Comparison of ENCODE assay signal across 22 mouse cellular contexts in the genomic region with DNA sequence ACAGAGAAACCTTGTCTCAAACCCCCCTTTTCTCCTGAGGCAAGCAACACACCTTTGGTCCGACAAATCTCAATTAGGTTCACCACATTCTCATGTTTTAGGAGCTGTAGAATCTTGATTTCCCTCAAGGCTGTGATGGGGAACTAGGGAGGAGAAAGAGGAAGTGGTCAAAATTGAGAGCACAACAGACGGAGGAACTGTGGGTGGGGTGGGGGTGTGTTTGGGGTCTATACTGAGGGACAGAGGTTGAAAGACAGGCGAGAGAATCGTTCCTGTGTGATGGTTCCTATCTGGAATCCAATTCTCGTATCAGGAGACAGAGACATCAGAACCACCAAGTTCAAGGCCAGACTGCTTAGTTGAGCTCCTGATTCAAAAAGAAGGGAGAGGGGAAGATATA. TPM values are rescaled to one million over a fixed set of nuclear protein-coding genes. Genes with fewer than 3 reads are reported as not detected.
DNase-seq lines count a peak whose midpoint lies in the region; ATAC-seq and TF ChIP-seq lines count a peak whose summit lies in the region.
"Had no signal": no experiment of that assay in that cellular context is flagged by ENCODE, and none has a peak within 500 bp of the region (broad histone marks: within the 10 kb centered on the region; RNA-seq: fewer than 3 reads in every experiment).

No protein-coding gene starts in this region.

- H3K9me3 ChIP-seq in heart, embryonic 11.5 days (replicated peaks; ENCODE audit: control insufficient read depth, low read length), result no peaks in the 10 kb centered on the region
- H3K9me3 ChIP-seq in MEL (replicated peaks; ENCODE audit: insufficient read depth, low read length), result no peaks in the 10 kb centered on the region
- H3K9me3 ChIP-seq in liver, embryonic 15.5 days (replicated peaks), result no peaks in the 10 kb centered on the region
- H3K9me3 ChIP-seq: embryonic facial prominence, embryonic 10.5 days; neural tube, embryonic 15.5 days had no signal

- H3K4me2 ChIP-seq in heart, embryonic 11.5 days, result no peak overlapping the region
- H3K4me2 ChIP-seq in liver, embryonic 15.5 days, result peak overlapping the region; percentile 18

- H3K27ac ChIP-seq in heart, embryonic 11.5 days (ENCODE audit: low read depth, low read length), result no peak overlapping the region
- H3K27ac ChIP-seq in MEL (ENCODE audit: control insufficient read depth, low read depth, low read length), result no peak overlapping the region
- H3K27ac ChIP-seq in liver, embryonic 15.5 days (replicated peaks), result no peak overlapping the region; the same call in 1 of the 2 replicates
- H3K27ac ChIP-seq: embryonic facial prominence, embryonic 10.5 days; neural tube, embryonic 15.5 days had no signal

- 88% methylated on average over 5 of the region's 5 CpGs for WGBS in heart, embryonic 11.5 days (ENCODE audit: insufficient replicate concordance)
- WGBS in liver, embryonic 15.5 days (ENCODE audit: insufficient replicate concordance), result 38% methylated on average over 5 of the region's 5 CpGs

- DNase-seq in heart, adult 11 months, result peak; percentile 96
- DNase-seq in spleen, adult 18-20 months, result peak; percentile 43 to 51
- no peak for DNase-seq in spleen, adult 12 weeks (ENCODE audit: low spot score)
- peak; percentile 87 for DNase-seq in MEL (ENCODE audit: low read depth, low spot score)
- DNase-seq in adrenal gland, adult 2 months, result no peak
- DNase-seq in thymus, postnatal 14 days, result no peak
- DNase-seq: adrenal gland, postnatal 25 days; cerebellum, adult 8-10 months; gastrocnemius, postnatal 14 days; heart, postnatal 10 days; kidney, adult 18-20 months; left cerebral cortex, postnatal 4 days; right cerebral cortex, postnatal 25 days; thymus, adult 2 months had no signal

- TF ChIP-seq RAD21 in MEL (IDR thresholded peaks at IDR 0.05; ENCODE audit: low read depth, low read length), result no peak

- no peak overlapping the region for H3K9ac ChIP-seq in heart, embryonic 11.5 days (ENCODE audit: low read depth, low read length)
- no peak overlapping the region for H3K9ac ChIP-seq in MEL (ENCODE audit: control insufficient read depth, low read depth, low read length, poor library complexity, severe bottlenecking)
- H3K9ac ChIP-seq in liver, embryonic 15.5 days, result no peak overlapping the region
- H3K9ac ChIP-seq: neural tube, embryonic 15.5 days had no signal

- peaks cover 22% of the 10 kb centered on the region for H3K4me1 ChIP-seq in heart, embryonic 11.5 days (ENCODE audit: control insufficient read depth, insufficient read depth, low read length)
- peaks cover 14 to 33% of the 10 kb centered on the region in 2 experiments for H3K4me1 ChIP-seq in MEL (ENCODE audit: control insufficient read depth in 1 of 2, insufficient read depth in 2 of 2, low read length in 2 of 2)
- H3K4me1 ChIP-seq in liver, embryonic 15.5 days (replicated peaks), result peaks cover 58% of the 10 kb centered on the region

- no peak overlapping the region for H3K4me3 ChIP-seq in heart, embryonic 11.5 days (ENCODE audit: low read depth, low read length)
- H3K4me3 ChIP-seq in MEL (ENCODE audit: control insufficient read depth in 1 of 2, insufficient read depth in 1 of 2, low read depth in 2 of 2, low read length in 2 of 2), result no peak overlapping the region
- no peak overlapping the region; the same call in 1 of the 2 replicates for H3K4me3 ChIP-seq in liver, embryonic 15.5 days (replicated peaks)

- no peak for TF ChIP-seq POLR2A in MEL (IDR thresholded peaks at IDR 0.05; ENCODE audit: control insufficient read depth in 1 of 2, insufficient read depth in 1 of 2, low read depth in 1 of 2, low read length in 2 of 2, poor library complexity in 1 of 2)

- TF ChIP-seq EP300 in MEL (IDR thresholded peaks at IDR 0.05; ENCODE audit: low read depth in 1 of 2, low read length in 2 of 2), result peak; percentile 48 to 53; a peak in 2 of 4 replicates

- peaks cover 34% of the 10 kb centered on the region for H3K79me2 ChIP-seq in MEL (ENCODE audit: control insufficient read depth, insufficient read depth, low read length, poor library complexity)

- no peak for TF ChIP-seq CTCF in MEL (IDR thresholded peaks at IDR 0.05 in 2 of 3, conservative IDR thresholded peaks at IDR 0.05 in 1 of 3; ENCODE audit: control insufficient read depth in 1 of 3, insufficient read depth in 1 of 3, low read depth in 2 of 3, low read length in 3 of 3, poor library complexity in 1 of 3, severe bottlenecking in 1 of 3)

- peaks cover 36% of the 10 kb centered on the region for H3K36me3 ChIP-seq in heart, embryonic 11.5 days (ENCODE audit: control insufficient read depth, insufficient read depth, low read length)
- H3K36me3 ChIP-seq in MEL (ENCODE audit: control insufficient read depth in 1 of 2, insufficient read depth in 2 of 2, low read length in 2 of 2), result peaks cover 14 to 33% of the 10 kb centered on the region in 2 experiments
- H3K36me3 ChIP-seq in liver, embryonic 15.5 days (replicated peaks), result peaks cover 62% of the 10 kb centered on the region

- no peak for ATAC-seq in heart, embryonic 11.5 days (replicated peaks; ENCODE audit: insufficient number of reproducible peaks, low FRiP score, low TSS enrichment)
- no peak for ATAC-seq in liver, embryonic 15.5 days (ENCODE audit: insufficient read depth)
- ATAC-seq: midbrain, embryonic 16.5 days had no signal

- no peaks in the 10 kb centered on the region for H3K27me3 ChIP-seq in heart, embryonic 11.5 days (ENCODE audit: control insufficient read depth, insufficient read depth, low read length)
- H3K27me3 ChIP-seq in MEL (ENCODE audit: control insufficient read depth in 1 of 2, insufficient read depth in 2 of 2, low read length in 2 of 2), result no peaks in the 10 kb centered on the region
- no peaks in the 10 kb centered on the region for H3K27me3 ChIP-seq in liver, embryonic 15.5 days
- H3K27me3 ChIP-seq: neural tube, embryonic 15.5 days had no signal

TF ChIP-seq in MEL, 35 proteins besides CTCF, POLR2A, EP300 and RAD21:
- TF ChIP-seq SIN3A (IDR thresholded peaks at IDR 0.05; ENCODE audit: low read length), result peak; percentile 39; the same call in 1 of the 2 replicates
- no peak for TF ChIP-seq ZNF384 (IDR thresholded peaks at IDR 0.05; ENCODE audit: low read depth, low read length)
- 0 out of 2 replicates have a peak, but pooled peaks have one; percentile 11 for TF ChIP-seq ELF1 (IDR thresholded peaks at IDR 0.05; ENCODE audit: low read depth, low read length)
- TF ChIP-seq RCOR1 (IDR thresholded peaks at IDR 0.05; ENCODE audit: low read depth, low read length), result peak; percentile 87
- peak; percentile 58; the same call in 1 of the 2 replicates for TF ChIP-seq ETS1 (IDR thresholded peaks at IDR 0.05; ENCODE audit: low read depth, low read length)
- peak; percentile 29; the same call in 1 of the 2 replicates for TF ChIP-seq GATA1 (IDR thresholded peaks at IDR 0.05; ENCODE audit: low read depth, low read length)
- TF ChIP-seq MYB (IDR thresholded peaks at IDR 0.05; ENCODE audit: low read depth, low read length), result no peak

RNA-seq across cellular contexts. Expression of gene Cdk9, which starts 2.5 kb away (rescaled TPM):
- 53.8 and 61.2 TPM in 2 replicates for polyA plus RNA-seq in heart, embryonic 11.5 days (2014; fragmentation: Nextera tagmentation; extraction: Ambion mirVana)
- 30.9 and 37.7 TPM in 2 replicates for total RNA-seq in MEL (2012; rRNA removed)
- 100 to 1,000 TPM in 1 of 2 experiments, not detected in 1; 125 TPM for polyA plus RNA-seq in MEL (2012; ENCODE audit: insufficient read depth in 1 of 2, insufficient read length in 2 of 2, low read depth in 1 of 2, low replicate concordance in 2 of 2, missing spikeins in 1 of 2)
- 48.3 and 49.6 TPM in 2 replicates for polyA plus RNA-seq in liver, embryonic 15.5 days (2015; fragmentation: Nextera tagmentation; extraction: Ambion mirVana)
- total RNA-seq in adrenal gland, adult 2 months (2021), result 10 to 100 TPM; 69.7 to 74.7 TPM
- 131 and 132 TPM in 2 replicates for polyA plus RNA-seq in adrenal gland, adult 2 months (2012; rRNA removed)

RNA-seq across cellular contexts. Expression of gene Fpgs, which starts 6.5 kb away (rescaled TPM):
- 14.5 and 15.3 TPM in 2 replicates for polyA plus RNA-seq in heart, embryonic 11.5 days (2014; fragmentation: Nextera tagmentation; extraction: Ambion mirVana)
- total RNA-seq in MEL (2012; rRNA removed), result 32.5 and 40.0 TPM in 2 replicates
- 10 to 100 TPM in 1 of 2 experiments, not detected in 1; 73.9 TPM for polyA plus RNA-seq in MEL (2012; ENCODE audit: insufficient read depth in 1 of 2, insufficient read length in 2 of 2, low read depth in 1 of 2, low replicate concordance in 2 of 2, missing spikeins in 1 of 2)
- polyA plus RNA-seq in liver, embryonic 15.5 days (2015; fragmentation: Nextera tagmentation; extraction: Ambion mirVana), result 41.2 and 51.2 TPM in 2 replicates
- total RNA-seq in adrenal gland, adult 2 months (2021), result 10 to 100 TPM in 1 of 2 experiments, 1 to 10 TPM in 1; 7.5 to 13.9 TPM
- polyA plus RNA-seq in adrenal gland, adult 2 months (2012; rRNA removed), result 45.7 and 48.2 TPM in 2 replicates

RNA-seq across cellular contexts. Expression of gene Sh2d3c, which starts 10.4 kb away (rescaled TPM):
- polyA plus RNA-seq in heart, embryonic 11.5 days (2014; fragmentation: Nextera tagmentation; extraction: Ambion mirVana), result 26.4 and 29.1 TPM in 2 replicates
- total RNA-seq in MEL (2012; rRNA removed), result 0.19 and 0.26 TPM in 2 replicates
- polyA plus RNA-seq in MEL (2012; ENCODE audit: insufficient read depth in 1 of 2, insufficient read length in 2 of 2, low read depth in 1 of 2, low replicate concordance in 2 of 2, missing spikeins in 1 of 2), result under 1 TPM in 1 of 2 experiments, not detected in 1; 0.43 TPM
- 7.0 and 8.3 TPM in 2 replicates for polyA plus RNA-seq in liver, embryonic 15.5 days (2015; fragmentation: Nextera tagmentation; extraction: Ambion mirVana)
- total RNA-seq in adrenal gland, adult 2 months (2021), result 10 to 100 TPM; 11.3 to 19.1 TPM
- 47.0 and 50.8 TPM in 2 replicates for polyA plus RNA-seq in adrenal gland, adult 2 months (2012; rRNA removed)

RNA-seq across cellular contexts. Expression of gene 6330409D20Rik, which starts 30.4 kb away (rescaled TPM):
- 0.32 and 0.46 TPM in 2 replicates for polyA plus RNA-seq in heart, embryonic 11.5 days (2014; fragmentation: Nextera tagmentation; extraction: Ambion mirVana)
- not detected in 2 replicates for total RNA-seq in MEL (2012; rRNA removed)
- polyA plus RNA-seq in MEL (2012; ENCODE audit: insufficient read depth in 1 of 2, insufficient read length in 2 of 2, low read depth in 1 of 2, low replicate concordance in 2 of 2, missing spikeins in 1 of 2), result not detected
- polyA plus RNA-seq in liver, embryonic 15.5 days (2015; fragmentation: Nextera tagmentation; extraction: Ambion mirVana), result not detected in 2 replicates
- not detected for total RNA-seq in adrenal gland, adult 2 months (2021)
- not detected in 2 replicates for polyA plus RNA-seq in adrenal gland, adult 2 months (2012; rRNA removed)
- total RNA-seq: adrenal gland, postnatal 25 days; gastrocnemius, postnatal 14 days; heart, postnatal 10 days; liver, adult 2 months; megakaryocyte-erythroid progenitor cell, adult 5-6 weeks had no signal
- polyA plus RNA-seq: kidney, postnatal 0 days; liver, adult 2 months had no signal

RNA-seq across cellular contexts. Expression of gene Tor2a, which starts 46.6 kb away (rescaled TPM):
- polyA plus RNA-seq in heart, embryonic 11.5 days (2014; fragmentation: Nextera tagmentation; extraction: Ambion mirVana), result 39.8 and 46.6 TPM in 2 replicates
- total RNA-seq in MEL (2012; rRNA removed), result 46.6 and 54.7 TPM in 2 replicates
- polyA plus RNA-seq in MEL (2012; ENCODE audit: insufficient read depth in 1 of 2, insufficient read length in 2 of 2, low read depth in 1 of 2, low replicate concordance in 2 of 2, missing spikeins in 1 of 2), result 10 to 100 TPM in 1 of 2 experiments, not detected in 1; 62.2 TPM
- 24.7 and 27.7 TPM in 2 replicates for polyA plus RNA-seq in liver, embryonic 15.5 days (2015; fragmentation: Nextera tagmentation; extraction: Ambion mirVana)
- 10 to 100 TPM; 18.7 to 26.5 TPM for total RNA-seq in adrenal gland, adult 2 months (2021)
- polyA plus RNA-seq in adrenal gland, adult 2 months (2012; rRNA removed), result 70.6 and 74.0 TPM in 2 replicates

Comparison
In these comparisons a context has a peak if more than half of its experiments do, and no peak if none do; other contexts are left out.
1. DNase-seq: peak in heart, adult 11 months (single experiment), spleen, adult 18-20 months (2 of 2) and MEL (single experiment); none in spleen, adult 12 weeks (single experiment), adrenal gland, adult 2 months (single experiment) and thymus, postnatal 14 days (single experiment).